Mouse (Mus musculus): ENCODE measurements around the gene Glt1d1.
"Not testable (repeated sequence)": the region's sequence is repeated elsewhere in the genome, so short reads cannot be mapped to it uniquely, and the experiment has no call there.

Glt1d1 gene

GRCm38 (mm10) chr5:127695898-127696297, 63.8 kb downstream of the Glt1d1 start:
- ATAC-seq (ENCODE audit: insufficient number of reproducible peaks, low FRiP score, low TSS enrichment): no peak

- no peak for ATAC-seq (ENCODE audit: insufficient number of reproducible peaks, low FRiP score, low TSS enrichment)
These were observed 64.5 kb downstream of the Glt1d1 start for GRCm38 (mm10) chr5:127696602-127697001.

- ATAC-seq (ENCODE audit: insufficient number of reproducible peaks, low FRiP score, low TSS enrichment): no peak
These were observed 66.5 kb downstream of the Glt1d1 start for GRCm38 (mm10) chr5:127698525-127698924.

- no peak for ATAC-seq (ENCODE audit: insufficient number of reproducible peaks, low FRiP score, low TSS enrichment)
These were observed 67.6 kb downstream of the Glt1d1 start for GRCm38 (mm10) chr5:127699679-127700078.

- ATAC-seq (ENCODE audit: insufficient number of reproducible peaks, low FRiP score, low TSS enrichment): no peak
These were observed 68.1 kb downstream of the Glt1d1 start for GRCm38 (mm10) chr5:127700156-127700555.

- ATAC-seq (ENCODE audit: insufficient number of reproducible peaks, low FRiP score, low TSS enrichment): no peak
These were observed 71.6 kb downstream of the Glt1d1 start for GRCm38 (mm10) chr5:127703609-127704180.

GRCm38 (mm10) chr5:127705225-127705624, 73.2 kb downstream of the Glt1d1 start:
- no peak for ATAC-seq (ENCODE audit: insufficient number of reproducible peaks, low FRiP score, low TSS enrichment)

GRCm38 (mm10) chr5:127705976-127706375, 73.9 kb downstream of the Glt1d1 start:
- ATAC-seq (ENCODE audit: insufficient number of reproducible peaks, low FRiP score, low TSS enrichment): no peak

GRCm38 (mm10) chr5:127708143-127708542, 76.1 kb downstream of the Glt1d1 start:
- ATAC-seq (ENCODE audit: insufficient number of reproducible peaks, low FRiP score, low TSS enrichment): no peak

GRCm38 (mm10) chr5:127714783-127715704, 83.0 kb downstream of the Glt1d1 start:
- no peak for ATAC-seq (ENCODE audit: insufficient number of reproducible peaks, low FRiP score, low TSS enrichment)

- ATAC-seq (ENCODE audit: insufficient number of reproducible peaks, low FRiP score, low TSS enrichment): no peak
These were observed 88.7 kb downstream of the Glt1d1 start for GRCm38 (mm10) chr5:127720591-127721379.

- not testable (repeated sequence) for ATAC-seq (ENCODE audit: insufficient number of reproducible peaks, low FRiP score, low TSS enrichment)
These were observed 90.1 kb downstream of the Glt1d1 start for GRCm38 (mm10) chr5:127722171-127722570.

GRCm38 (mm10) chr5:127730351-127730750, 98.3 kb downstream of the Glt1d1 start:
- no peak for ATAC-seq (ENCODE audit: insufficient number of reproducible peaks, low FRiP score, low TSS enrichment)

- ATAC-seq (ENCODE audit: insufficient number of reproducible peaks, low FRiP score, low TSS enrichment): no peak
These were observed 109.3 kb downstream of the Glt1d1 start for GRCm38 (mm10) chr5:127741331-127741730.

GRCm38 (mm10) chr5:127749540-127749939, 117.5 kb downstream of the Glt1d1 start:
- not testable (repeated sequence) for ATAC-seq (ENCODE audit: insufficient number of reproducible peaks, low FRiP score, low TSS enrichment)

GRCm38 (mm10) chr5:127751262-127751975, 119.4 kb downstream of the Glt1d1 start:
- ATAC-seq (ENCODE audit: insufficient number of reproducible peaks, low FRiP score, low TSS enrichment): no peak

- no peak for ATAC-seq (ENCODE audit: insufficient number of reproducible peaks, low FRiP score, low TSS enrichment)
These were observed 123.5 kb downstream of the Glt1d1 start for GRCm38 (mm10) chr5:127755594-127755993.

- no peak for ATAC-seq (ENCODE audit: insufficient number of reproducible peaks, low FRiP score, low TSS enrichment)
These were observed 123.9 kb downstream of the Glt1d1 start for GRCm38 (mm10) chr5:127756011-127756410.

GRCm38 (mm10) chr5:127756671-127757423, 124.8 kb downstream of the Glt1d1 start:
- ATAC-seq (ENCODE audit: insufficient number of reproducible peaks, low FRiP score, low TSS enrichment): no peak

- no peak for ATAC-seq (ENCODE audit: insufficient number of reproducible peaks, low FRiP score, low TSS enrichment)
These were observed 126.5 kb downstream of the Glt1d1 start for GRCm38 (mm10) chr5:127758576-127758975.
